Mouse (Mus musculus) MEL (cell line): ENCODE data around the gene Kcnj6. TPM values are rescaled to one million over a fixed set of nuclear protein-coding genes. Genes with fewer than 3 reads are reported as not detected.

Experiments
- DNase-seq: peaks from one replicate; pipeline ENCODE4 v3.0.0; 2011; ENCODE audit warnings: low read depth, low spot score
- H3K27ac ChIP-seq: 2 replicates; pipeline ENCODE4 v1.5.1; 2012; ENCODE audit warnings: low read depth, mild to moderate bottlenecking, control low read depth, low read length, moderate library complexity; ENCODE audit not compliant: control insufficient read depth
- H3K27me3 ChIP-seq, 2 experiments: fragments of 150-350 bp in 1 of 2; sonication (generic) in 1 of 2; 2 replicates each; pipeline ENCODE4 v1.6.1; 2012; ENCODE audit warnings: low read length in 2 of 2, mild to moderate bottlenecking in 2 of 2, improper control_type of control experiment in 1 of 2, moderate library complexity in 1 of 2; ENCODE audit not compliant: insufficient read depth in 2 of 2, control insufficient read depth in 1 of 2
- H3K36me3 ChIP-seq, 2 experiments: 2 replicates each; pipeline ENCODE4 v1.6.1; 2012 to 2014; ENCODE audit warnings: low read length in 2 of 2, improper control_type of control experiment in 1 of 2, inconsistent platforms in 1 of 2, mild to moderate bottlenecking in 1 of 2; ENCODE audit not compliant: insufficient read depth in 2 of 2, control insufficient read depth in 1 of 2
- H3K4me1 ChIP-seq, 2 experiments: fragments of 150-350 bp in 1 of 2; sonication (generic) in 1 of 2; 2 replicates each; pipeline ENCODE4 v1.6.1; 2012; ENCODE audit warnings: low read length in 2 of 2, improper control_type of control experiment in 1 of 2, mild to moderate bottlenecking in 1 of 2; ENCODE audit not compliant: insufficient read depth in 2 of 2, control insufficient read depth in 1 of 2
- H3K4me3 ChIP-seq, 2 experiments: fragments of 150-350 bp in 1 of 2; sonication (generic) in 1 of 2; 2 replicates each; pipeline ENCODE4 v1.5.1; 2012; ENCODE audit warnings: low read depth in 2 of 2, low read length in 2 of 2, mild to moderate bottlenecking in 2 of 2, moderate library complexity in 2 of 2, control low read depth in 1 of 2, improper control_type of control experiment in 1 of 2; ENCODE audit not compliant: control insufficient read depth in 1 of 2, insufficient read depth in 1 of 2
- H3K79me2 ChIP-seq: 2 replicates; pipeline ENCODE4 v1.6.1; 2012; ENCODE audit warnings: mild to moderate bottlenecking, low read length, moderate library complexity; ENCODE audit not compliant: control insufficient read depth, poor library complexity, insufficient read depth
- H3K9ac ChIP-seq: 2 replicates; pipeline ENCODE4 v1.6.1; 2012; ENCODE audit warnings: low read depth, mild to moderate bottlenecking, control low read depth, low read length, moderate library complexity; ENCODE audit not compliant: control insufficient read depth, poor library complexity, severe bottlenecking
- H3K9me3 ChIP-seq: fragments of 150-350 bp; sonication (generic); replicated peaks from 2 replicates; pipeline ENCODE4 v1.6.1; 2012; ENCODE audit warnings: mild to moderate bottlenecking, low read length, improper control_type of control experiment, moderate library complexity; ENCODE audit not compliant: insufficient read depth
- BHLHE40 ChIP-seq: IDR thresholded peaks from 2 replicates; pipeline ENCODE4 v1.6.1; 2012; ENCODE audit warnings: low read depth, mild to moderate bottlenecking, inconsistent platforms, low read length, improper control_type of control experiment, borderline replicate concordance
- CTCF ChIP-seq, 3 experiments: IDR thresholded peaks in 2 of 3; conservative IDR thresholded peaks in 1 of 3; 2 replicates each; pipeline ENCODE4 v1.5.1; 2011 to 2012; ENCODE audit warnings: low read length in 3 of 3, low read depth in 2 of 3, mild to moderate bottlenecking in 2 of 3, improper control_type of control experiment in 1 of 3, inconsistent platforms in 1 of 3, mixed read lengths in 1 of 3, moderate library complexity in 1 of 3; ENCODE audit not compliant: control insufficient read depth in 1 of 3, insufficient read depth in 1 of 3, poor library complexity in 1 of 3, severe bottlenecking in 1 of 3
- EP300 ChIP-seq, 2 experiments: IDR thresholded peaks; 2 replicates each; pipeline ENCODE4 v1.6.1; 2011; ENCODE audit warnings: improper control_type of control experiment in 2 of 2, low read length in 2 of 2, low read depth in 1 of 2, mild to moderate bottlenecking in 1 of 2
- ETS1 ChIP-seq: IDR thresholded peaks from 2 replicates; pipeline ENCODE4 v1.6.1; 2012; ENCODE audit warnings: low read depth, mild to moderate bottlenecking, inconsistent platforms, low read length, improper control_type of control experiment, moderate library complexity
- GABPA ChIP-seq: IDR thresholded peaks from 2 replicates; pipeline ENCODE4 v1.6.1; 2012; ENCODE audit warnings: low read depth, mild to moderate bottlenecking, inconsistent platforms, low read length, improper control_type of control experiment, moderate library complexity
- GATA1 ChIP-seq: IDR thresholded peaks from 2 replicates; pipeline ENCODE4 v1.6.1; 2011; ENCODE audit warnings: low read depth, low read length, improper control_type of control experiment
- HCFC1 ChIP-seq: IDR thresholded peaks from 2 replicates; pipeline ENCODE4 v1.6.1; 2012; ENCODE audit warnings: low read depth, mild to moderate bottlenecking, inconsistent platforms, low read length, improper control_type of control experiment, moderate library complexity
- JUND ChIP-seq: IDR thresholded peaks from 2 replicates; pipeline ENCODE4 v1.6.1; 2011; ENCODE audit warnings: low read depth, mild to moderate bottlenecking, improper control_type of control experiment, low read length
- KAT2A ChIP-seq: conservative IDR thresholded peaks from 2 replicates; pipeline ENCODE4 v1.6.1; 2012; ENCODE audit warnings: low read depth, low read length, improper control_type of control experiment, inconsistent platforms
- MAZ ChIP-seq: IDR thresholded peaks from 2 replicates; pipeline ENCODE4 v1.6.1; 2012; ENCODE audit warnings: low read depth, mild to moderate bottlenecking, inconsistent platforms, low read length, improper control_type of control experiment
- MEF2A ChIP-seq: IDR thresholded peaks from 2 replicates; pipeline ENCODE4 v1.6.1; 2014; ENCODE audit warnings: low read depth, mild to moderate bottlenecking, inconsistent platforms, low read length, improper control_type of control experiment; ENCODE audit not compliant: poor library complexity, insufficient replicate concordance, severe bottlenecking; ENCODE audit errors: extremely low read depth
- MXI1 ChIP-seq: IDR thresholded peaks from 2 replicates; pipeline ENCODE4 v1.6.1; 2011; ENCODE audit warnings: mild to moderate bottlenecking, low read depth, low read length, improper control_type of control experiment
- MYB ChIP-seq: IDR thresholded peaks from 2 replicates; pipeline ENCODE4 v1.6.1; 2011; ENCODE audit warnings: mild to moderate bottlenecking, low read depth, low read length, improper control_type of control experiment
- MYC ChIP-seq: IDR thresholded peaks from 2 replicates; pipeline ENCODE4 v1.6.1; 2011; ENCODE audit warnings: low read depth, mild to moderate bottlenecking, low read length, improper control_type of control experiment, moderate library complexity
- NELFE ChIP-seq: IDR thresholded peaks from 2 replicates; pipeline ENCODE4 v1.6.1; 2011; ENCODE audit warnings: low read depth, low read length, improper control_type of control experiment
- NRF1 ChIP-seq: IDR thresholded peaks from 2 replicates; pipeline ENCODE4 v1.6.1; 2014; ENCODE audit warnings: low read depth, mild to moderate bottlenecking, inconsistent platforms, low read length, improper control_type of control experiment, moderate library complexity; ENCODE audit not compliant: poor library complexity, insufficient read depth, severe bottlenecking
- POLR2A ChIP-seq, 2 experiments: IDR thresholded peaks; 2 replicates each; pipeline ENCODE4 v1.6.1; 2011 to 2012; ENCODE audit warnings: low read length in 2 of 2, mild to moderate bottlenecking in 2 of 2, control low read depth in 1 of 2, improper control_type of control experiment in 1 of 2, low read depth in 1 of 2, moderate library complexity in 1 of 2; ENCODE audit not compliant: control insufficient read depth in 1 of 2, insufficient read depth in 1 of 2, poor library complexity in 1 of 2
- RCOR1 ChIP-seq: IDR thresholded peaks from 2 replicates; pipeline ENCODE4 v1.6.1; 2012; ENCODE audit warnings: low read depth, mild to moderate bottlenecking, inconsistent platforms, low read length, improper control_type of control experiment
- TBP ChIP-seq: IDR thresholded peaks from 2 replicates; pipeline ENCODE4 v1.8.0; 2011; ENCODE audit warnings: low read depth, low read length, improper control_type of control experiment
- TCF12 ChIP-seq: IDR thresholded peaks from 2 replicates; pipeline ENCODE4 v1.6.1; 2014; ENCODE audit warnings: low read depth, mild to moderate bottlenecking, inconsistent platforms, low read length, improper control_type of control experiment, moderate library complexity
- UBTF ChIP-seq: IDR thresholded peaks from 2 replicates; pipeline ENCODE4 v1.6.1; 2012; ENCODE audit warnings: low read depth, mild to moderate bottlenecking, inconsistent platforms, low read length, improper control_type of control experiment, moderate library complexity, borderline replicate concordance; ENCODE audit not compliant: insufficient read depth
- USF1 ChIP-seq: IDR thresholded peaks from 2 replicates; pipeline ENCODE4 v1.6.1; 2014; ENCODE audit warnings: low read depth, mild to moderate bottlenecking, inconsistent platforms, low read length, improper control_type of control experiment, moderate library complexity
- USF2 ChIP-seq, 2 experiments: IDR thresholded peaks; 2 replicates each; pipeline ENCODE4 v1.6.1; 2011 to 2012; ENCODE audit warnings: improper control_type of control experiment in 2 of 2, low read length in 2 of 2, borderline replicate concordance in 1 of 2, inconsistent platforms in 1 of 2, low read depth in 1 of 2, mild to moderate bottlenecking in 1 of 2; ENCODE audit not compliant: insufficient read depth in 1 of 2
- ZMIZ1 ChIP-seq: IDR thresholded peaks from 2 replicates; pipeline ENCODE4 v1.6.1; 2012; ENCODE audit warnings: low read depth, mild to moderate bottlenecking, inconsistent platforms, low read length, improper control_type of control experiment, moderate library complexity
- ZNF384 ChIP-seq: IDR thresholded peaks from 2 replicates; pipeline ENCODE4 v1.6.1; 2012; ENCODE audit warnings: low read depth, mild to moderate bottlenecking, inconsistent platforms, low read length, improper control_type of control experiment
- polyA plus RNA-seq, 2 experiments: library from polyadenylated mRNA; stranded (reverse) in 1 of 2; unstranded in 1 of 2; fragments of >175 nt in 1 of 2; fragments of >200 nt in 1 of 2; gene quantifications; 2 replicates each; pipeline versions ENCODE4 v1.2.1 to v1.2.4; 2012; ENCODE audit warnings: low replicate concordance in 2 of 2, low read depth in 1 of 2; ENCODE audit not compliant: insufficient read length in 2 of 2, insufficient read depth in 1 of 2, missing spikeins in 1 of 2
- total RNA-seq: library from RNA; depleted of rRNA; stranded (reverse); fragments of 300-350 nt; gene quantifications from 2 replicates; pipeline ENCODE4 v1.2.3, GENCODE M21; 2012

Gene Kcnj6
- total and polyA plus RNA-seq, 3 experiments: not detected

GRCm38 (mm10) chr16:94845996-94846395 is 151.5 kb downstream of the Kcnj6 start:
- Histone ChIP-seq H3K27ac (no peak overlapping the region), H3K4me1 (no peaks in the 10 kb centered on the region), H3K4me3 (no peak overlapping the region), H3K27me3 (no peaks in the 10 kb centered on the region), H3K36me3 (no peaks in the 10 kb centered on the region), H3K79me2 (no peaks in the 10 kb centered on the region), H3K9ac (no peak overlapping the region), H3K9me3 (no peaks in the 10 kb centered on the region)
- no peak for TF ChIP-seq TBP
- TF ChIP-seq MYC: no peak
- TF ChIP-seq RCOR1: no peak
- no peak for TF ChIP-seq GATA1
- TF ChIP-seq TCF12: no peak
- TF ChIP-seq MXI1: no peak
- no peak for TF ChIP-seq UBTF
- TF ChIP-seq USF2 (IDR thresholded peaks at IDR 0.05; ENCODE audit: borderline replicate concordance in 1 of 2, insufficient read depth in 1 of 2, low read depth in 1 of 2, low read length in 2 of 2): no peak
- no peak for TF ChIP-seq USF1
- no peak for TF ChIP-seq MAZ
- TF ChIP-seq MYB: no peak
- no peak for TF ChIP-seq JUND
- no peak for TF ChIP-seq ZNF384
- TF ChIP-seq NRF1: no peak
- TF ChIP-seq EP300 (IDR thresholded peaks at IDR 0.05; ENCODE audit: low read depth in 1 of 2, low read length in 2 of 2): no peak
- TF ChIP-seq MEF2A: no peak
- TF ChIP-seq ZMIZ1: no peak
- DNase-seq: no peak

- no peak for DNase-seq
- H3K79me2 ChIP-seq: no peaks in the 10 kb centered on the region
- H3K9me3 ChIP-seq: no peaks in the 10 kb centered on the region
- H3K27ac ChIP-seq: no peak overlapping the region
- no peaks in the 10 kb centered on the region for H3K4me1 ChIP-seq
- no peaks in the 10 kb centered on the region for H3K27me3 ChIP-seq
- H3K9ac ChIP-seq: no peak overlapping the region
- H3K36me3 ChIP-seq: no peaks in the 10 kb centered on the region
- no peak for TF ChIP-seq MXI1
- no peak for TF ChIP-seq HCFC1
- no peak for TF ChIP-seq GABPA
- TF ChIP-seq BHLHE40: no peak
- no peak for TF ChIP-seq TBP
- TF ChIP-seq KAT2A: no peak
- no peak for TF ChIP-seq USF1
- no peak for TF ChIP-seq POLR2A (IDR thresholded peaks at IDR 0.05; ENCODE audit: control insufficient read depth in 1 of 2, insufficient read depth in 1 of 2, low read depth in 1 of 2, low read length in 2 of 2, poor library complexity in 1 of 2)
- no peak for TF ChIP-seq TCF12
- no peak for TF ChIP-seq MAZ
- TF ChIP-seq JUND: no peak
- no peak for TF ChIP-seq CTCF (IDR thresholded peaks at IDR 0.05 in 2 of 3, conservative IDR thresholded peaks at IDR 0.05 in 1 of 3; ENCODE audit: control insufficient read depth in 1 of 3, insufficient read depth in 1 of 3, low read depth in 2 of 3, low read length in 3 of 3, poor library complexity in 1 of 3, severe bottlenecking in 1 of 3)
- TF ChIP-seq NELFE: no peak
- TF ChIP-seq ETS1: no peak
- TF ChIP-seq, all 39 proteins: peak for 0
- H3K4me3 ChIP-seq: no peak overlapping the region
Observed at GRCm38 (mm10) chr16:94844769-94845168, 152.7 kb downstream of the Kcnj6 start.
